Mouse (Mus musculus) liver, embryonic 11.5 days (tissue): ENCODE results near the gene Tceal3. TPM values are rescaled to one million over a fixed set of nuclear protein-coding genes. Genes with fewer than 3 reads are reported as not detected.
"Not testable (repeated sequence)": the region's sequence is repeated elsewhere in the genome, so short reads cannot be mapped to it uniquely, and the experiment has no call there.

Experiments
- ATAC-seq: fragments of 200-750 bp; cut with Nextera tagmentation; replicated peaks from 2 replicates; pipeline ENCODE4 v1.8.0; 2017; ENCODE audit warnings: moderate number of reproducible peaks, mild to moderate bottlenecking, moderate TSS enrichment, moderate library complexity; ENCODE audit not compliant: low FRiP score
- DNase-seq: peaks from one replicate; pipeline ENCODE4 v3.0.0-alpha.2; 2017; ENCODE audit warnings: low spot score
- H3K27ac ChIP-seq: fragments of 300-500 bp; sonication (generic); 2 replicates; pipeline ENCODE4 v1.5.1; 2014; ENCODE audit warnings: mild to moderate bottlenecking, low read depth, low read length, control low read depth
- H3K27me3 ChIP-seq: fragments of 300-500 bp; sonication (generic); replicated peaks from 2 replicates; pipeline ENCODE4 v1.6.1; 2014; ENCODE audit warnings: low read length, mixed read lengths; ENCODE audit not compliant: control insufficient read depth, insufficient read depth
- H3K36me3 ChIP-seq: fragments of 300-500 bp; sonication (generic); 2 replicates; pipeline ENCODE4 v1.6.1; 2014; ENCODE audit warnings: mild to moderate bottlenecking, low read length, moderate library complexity, mixed read lengths; ENCODE audit not compliant: control insufficient read depth, insufficient read depth
- H3K4me1 ChIP-seq: fragments of 300-500 bp; sonication (generic); replicated peaks from 2 replicates; pipeline ENCODE4 v1.6.1; 2014; ENCODE audit warnings: low read length, mixed read lengths; ENCODE audit not compliant: control insufficient read depth, insufficient read depth
- H3K4me2 ChIP-seq: fragments of 300-500 bp; sonication (generic); 2 replicates; pipeline ENCODE4 v1.6.1; 2014; ENCODE audit warnings: mild to moderate bottlenecking, control low read depth, moderate library complexity
- H3K4me3 ChIP-seq: fragments of 300-500 bp; sonication (generic); 2 replicates; pipeline ENCODE4 v1.5.1; 2014; ENCODE audit warnings: low read depth, low read length, control low read depth
- H3K9ac ChIP-seq: fragments of 300-500 bp; sonication (generic); 2 replicates; pipeline ENCODE4 v1.6.1; 2014; ENCODE audit warnings: low read depth, low read length, control low read depth
- H3K9me3 ChIP-seq: fragments of 300-500 bp; sonication (generic); 2 replicates; pipeline ENCODE4 v1.6.1; 2016; ENCODE audit warnings: low read length, inconsistent platforms, mixed read lengths; ENCODE audit not compliant: control insufficient read depth
- WGBS: fragments of 180-500 bp; shearing (Covaris S2); extraction: QIAGEN DNeasy Blood & Tissue Kit; methylation state at CpG from one replicate; pipeline ENCODE4 v1.1.7; 2014; 5-methylcytosine and 5-hydroxymethylcytosine counted together
- polyA plus RNA-seq: library from polyadenylated mRNA; unstranded; fragments of >200 nt; fragmentation: Nextera tagmentation; extraction: Ambion mirVana; gene quantifications from 2 replicates; pipeline ENCODE4 v1.2.1, GENCODE M21; 2014

Tceal3 gene
- polyA plus RNA-seq, 1 experiment from 2014 or later: 1.6 TPM

- not testable (repeated sequence) for H3K4me2 ChIP-seq, H3K36me3 ChIP-seq, ATAC-seq, H3K9ac ChIP-seq, H3K4me3 ChIP-seq, H3K27ac ChIP-seq, H3K4me1 ChIP-seq, H3K9me3 ChIP-seq, H3K27me3 ChIP-seq, DNase-seq
- WGBS: 35% methylated on average over 3 of the region's 3 CpGs
Observed at GRCm38 (mm10) chrX:136615889-136616288, 25.2 kb downstream of the Tceal3 start.

- no peak overlapping the region for H3K9ac ChIP-seq
- no peak overlapping the region for H3K4me2 ChIP-seq
- DNase-seq (no peak), ATAC-seq (no peak)
- no peaks in the 10 kb centered on the region for H3K9me3 ChIP-seq
- no peaks in the 10 kb centered on the region for H3K27me3 ChIP-seq
- H3K4me3 ChIP-seq: no peak overlapping the region
- 50% methylated on average over 9 of the region's 9 CpGs for WGBS
- H3K27ac ChIP-seq: no peak overlapping the region
- H3K4me1 ChIP-seq: no peaks in the 10 kb centered on the region
- H3K36me3 ChIP-seq: no peaks in the 10 kb centered on the region
Observed at GRCm38 (mm10) chrX:136624905-136625569, 34.4 kb downstream of the Tceal3 start.

GRCm38 (mm10) chrX:136625959-136626358 is 35.3 kb downstream of the Tceal3 start:
- H3K27ac ChIP-seq: no peak overlapping the region
- H3K9ac ChIP-seq: no peak overlapping the region
- no peaks in the 10 kb centered on the region for H3K27me3 ChIP-seq
- no peaks in the 10 kb centered on the region for H3K4me1 ChIP-seq
- no peaks in the 10 kb centered on the region for H3K36me3 ChIP-seq
- 47% methylated on average over 4 of the region's 4 CpGs for WGBS
- DNase-seq: no peak
- no peak overlapping the region for H3K4me2 ChIP-seq
- no peaks in the 10 kb centered on the region for H3K9me3 ChIP-seq
- H3K4me3 ChIP-seq: no peak overlapping the region
- peak; percentile 73 for ATAC-seq

GRCm38 (mm10) chrX:136635116-136635515 is 44.5 kb downstream of the Tceal3 start:
- Histone ChIP-seq H3K4me3 (no peak overlapping the region), H3K27me3 (no peaks in the 10 kb centered on the region), H3K27ac (no peak overlapping the region), H3K36me3 (no peaks in the 10 kb centered on the region), H3K4me1 (no peaks in the 10 kb centered on the region), H3K9me3 (no peaks in the 10 kb centered on the region), H3K9ac (no peak overlapping the region), H3K4me2 (no peak overlapping the region)
- no peak for DNase-seq
- WGBS: 72% methylated on average over 4 of the region's 4 CpGs
- ATAC-seq: no peak

GRCm38 (mm10) chrX:136639754-136640153 is 49.1 kb downstream of the Tceal3 start:
- 47% methylated on average over 4 of the region's 6 CpGs for WGBS
- no peak overlapping the region for H3K4me2 ChIP-seq
- DNase-seq (no peak), ATAC-seq (no peak)
- H3K27me3 ChIP-seq: no peaks in the 10 kb centered on the region
- no peak overlapping the region for H3K4me3 ChIP-seq
- no peak overlapping the region for H3K9ac ChIP-seq
- no peaks in the 10 kb centered on the region for H3K36me3 ChIP-seq
- no peaks in the 10 kb centered on the region for H3K9me3 ChIP-seq
- no peaks in the 10 kb centered on the region for H3K4me1 ChIP-seq
- H3K27ac ChIP-seq: no peak overlapping the region

- not testable (repeated sequence) for H3K27ac ChIP-seq, H3K4me3 ChIP-seq, H3K4me2 ChIP-seq, DNase-seq, H3K9ac ChIP-seq, H3K36me3 ChIP-seq, ATAC-seq, H3K27me3 ChIP-seq, H3K9me3 ChIP-seq, H3K4me1 ChIP-seq
- WGBS: 28% methylated on average over 3 of the region's 3 CpGs
Observed at GRCm38 (mm10) chrX:136645857-136646256, 55.2 kb downstream of the Tceal3 start.

GRCm38 (mm10) chrX:136666281-136666706 is 75.7 kb downstream of the Tceal3 start:
- 23% methylated on average over 20 of the region's 20 CpGs for WGBS
- no peak overlapping the region for H3K9ac ChIP-seq
- no peaks in the 10 kb centered on the region for H3K9me3 ChIP-seq
- H3K4me3 ChIP-seq: peak overlapping the region; percentile 36
- H3K27ac ChIP-seq: no peak overlapping the region
- peak overlapping the region; percentile 59 for H3K4me2 ChIP-seq
- no peak for ATAC-seq
- no peaks in the 10 kb centered on the region for H3K4me1 ChIP-seq
- H3K27me3 ChIP-seq: peaks cover 11% of the 10 kb centered on the region
- DNase-seq: no peak
- H3K36me3 ChIP-seq: no peaks in the 10 kb centered on the region

- not testable (repeated sequence) for H3K9me3 ChIP-seq, H3K4me1 ChIP-seq, DNase-seq, H3K36me3 ChIP-seq, ATAC-seq, H3K9ac ChIP-seq, H3K27ac ChIP-seq
- H3K4me2 ChIP-seq: peak overlapping the region; percentile 59
- H3K27me3 ChIP-seq: peaks cover 11% of the 10 kb centered on the region
- H3K4me3 ChIP-seq: peak overlapping the region; percentile 36
- WGBS: 17% methylated on average over 24 of the region's 24 CpGs
Observed at GRCm38 (mm10) chrX:136666762-136667464, 76.3 kb downstream of the Tceal3 start.

GRCm38 (mm10) chrX:136668794-136669193 is 78.2 kb downstream of the Tceal3 start:
- H3K9ac ChIP-seq: no peak overlapping the region
- 66% methylated on average over 2 of the region's 2 CpGs for WGBS
- peaks cover 11% of the 10 kb centered on the region for H3K27me3 ChIP-seq

More at GRCm38 (mm10) chrX:136668794-136669193, 78.2 kb downstream of the Tceal3 start:
- Histone ChIP-seq H3K27ac (no peak overlapping the region), H3K4me1 (no peaks in the 10 kb centered on the region), H3K4me3 (no peak overlapping the region), H3K4me2 (no peak overlapping the region), H3K36me3 (no peaks in the 10 kb centered on the region), H3K9me3 (no peaks in the 10 kb centered on the region)
- ATAC-seq (no peak), DNase-seq (no peak)
